Mouse (Mus musculus) E14TG2a.4 (cell line): ENCODE measurements around the gene Gsta1.
"Not testable (repeated sequence)": the region's sequence is repeated elsewhere in the genome, so short reads cannot be mapped to it uniquely, and the experiment has no call there.

Experiments
- H3K27me3 ChIP-seq: 2 replicates; pipeline ENCODE4 v1.6.1; 2014; ENCODE audit warnings: low read length, control low read depth; ENCODE audit not compliant: insufficient read depth
- H3K36me3 ChIP-seq: 2 replicates; pipeline ENCODE4 v1.6.1; 2014; ENCODE audit warnings: low read length, control low read depth; ENCODE audit not compliant: insufficient read depth
- H3K4me1 ChIP-seq: replicated peaks from 2 replicates; pipeline ENCODE4 v1.6.1; 2014; ENCODE audit warnings: low read depth, low read length, control low read depth
- H3K4me3 ChIP-seq: replicated peaks from 2 replicates; pipeline ENCODE4 v1.5.1; 2014; ENCODE audit warnings: mild to moderate bottlenecking, low read length
- H3K9me3 ChIP-seq: 2 replicates; pipeline ENCODE4 v1.6.1; 2014; ENCODE audit warnings: low read length, control low read depth
- CTCF ChIP-seq: conservative IDR thresholded peaks from 2 replicates; pipeline ENCODE4 v1.5.1; 2014; ENCODE audit warnings: low read length
- NANOG ChIP-seq: IDR thresholded peaks from 2 replicates; pipeline ENCODE4 v1.6.1; 2014; ENCODE audit warnings: borderline replicate concordance, low read length, mixed read lengths
- POU5F1 ChIP-seq: IDR thresholded peaks from 2 replicates; pipeline ENCODE4 v1.6.1; 2014; ENCODE audit warnings: low read length, borderline replicate concordance

Gene Gsta1

GRCm38 (mm10) chr9:78230461-78230860, at the start of gene Gsta1:
Gsta1 (plus strand) TSS chr9:78230656.
- H3K9me3 ChIP-seq, result not testable (repeated sequence)

GRCm38 (mm10) chr9:78182474-78182873, 48.0 kb upstream of the Gsta1 start, which contains the start of gene Gsta4:
Gsta4 (plus strand) TSS chr9:78182774.
- H3K36me3 ChIP-seq, H3K4me3 ChIP-seq, H3K27me3 ChIP-seq: not testable (repeated sequence)
- Histone ChIP-seq H3K4me1 (peaks cover 22% of the 10 kb centered on the region), H3K9me3 (peaks cover 16% of the 10 kb centered on the region)

More at GRCm38 (mm10) chr9:78230461-78230860, at the start of gene Gsta1:
- not testable (repeated sequence) for H3K27me3 ChIP-seq, H3K4me3 ChIP-seq, H3K36me3 ChIP-seq, H3K4me1 ChIP-seq

GRCm38 (mm10) chr9:78185686-78186085, 44.8 kb upstream of the Gsta1 start:
- Histone ChIP-seq H3K27me3 (no peaks in the 10 kb centered on the region), H3K4me3 (no peak overlapping the region), H3K9me3 (peaks cover 16% of the 10 kb centered on the region), H3K36me3 (no peaks in the 10 kb centered on the region), H3K4me1 (peaks cover 39% of the 10 kb centered on the region)
- TF ChIP-seq POU5F1 (no peak), NANOG (no peak), CTCF (no peak)

- H3K4me3 ChIP-seq, result no peak overlapping the region
- H3K36me3 ChIP-seq, result peaks cover 8% of the 10 kb centered on the region; the same call in 1 of the 2 replicates
- H3K9me3 ChIP-seq, result peaks cover under 1% of the 10 kb centered on the region; the same call in 1 of the 2 replicates
- H3K27me3 ChIP-seq, result no peaks in the 10 kb centered on the region
- TF ChIP-seq POU5F1 (no peak), CTCF (no peak), NANOG (no peak)
- H3K4me1 ChIP-seq, result peaks cover 44% of the 10 kb centered on the region
Measured at GRCm38 (mm10) chr9:78188910-78189309, 41.5 kb upstream of the Gsta1 start.

GRCm38 (mm10) chr9:78190651-78191634, 39.5 kb upstream of the Gsta1 start:
- peaks cover 60% of the 10 kb centered on the region for H3K4me1 ChIP-seq
- H3K36me3 ChIP-seq, result peaks cover 19% of the 10 kb centered on the region
- no peaks in the 10 kb centered on the region for H3K27me3 ChIP-seq
- no peaks in the 10 kb centered on the region for H3K9me3 ChIP-seq
- TF ChIP-seq POU5F1 (no peak), NANOG (peak; percentile 46; the same call in 1 of the 2 replicates), CTCF (no peak)
- peak overlapping the region; percentile 87 for H3K4me3 ChIP-seq

GRCm38 (mm10) chr9:78191736-78192135, 38.7 kb upstream of the Gsta1 start:
- peak; percentile 24; the same call in 1 of the 2 replicates for TF ChIP-seq NANOG
- TF ChIP-seq CTCF, result no peak
- Histone ChIP-seq H3K4me3 (peak overlapping the region; percentile 87), H3K27me3 (no peaks in the 10 kb centered on the region), H3K9me3 (no peaks in the 10 kb centered on the region), H3K36me3 (peaks cover 26% of the 10 kb centered on the region), H3K4me1 (peaks cover 61% of the 10 kb centered on the region)

GRCm38 (mm10) chr9:78193902-78194597, 36.4 kb upstream of the Gsta1 start:
- Histone ChIP-seq H3K9me3 (no peaks in the 10 kb centered on the region), H3K4me3 (peak overlapping the region; percentile 74), H3K36me3 (peaks cover 49% of the 10 kb centered on the region), H3K4me1 (peaks cover 68% of the 10 kb centered on the region), H3K27me3 (no peaks in the 10 kb centered on the region)
- peak; percentile 96 for TF ChIP-seq CTCF
- TF ChIP-seq POU5F1, result no peak

GRCm38 (mm10) chr9:78195034-78195433, 35.4 kb upstream of the Gsta1 start:
- Histone ChIP-seq H3K4me1 (peaks cover 68% of the 10 kb centered on the region), H3K27me3 (no peaks in the 10 kb centered on the region), H3K9me3 (no peaks in the 10 kb centered on the region), H3K36me3 (peaks cover 59% of the 10 kb centered on the region), H3K4me3 (peak overlapping the region; percentile 74)
- TF ChIP-seq NANOG (no peak), CTCF (no peak), POU5F1 (no peak)
